Mouse (Mus musculus): ENCODE measurements around the gene Pdzd2. TPM values are rescaled to one million over a fixed set of nuclear protein-coding genes. Genes with fewer than 3 reads are reported as not detected.

Gene Pdzd2
- polyA plus RNA-seq, 1 experiment from 2014 or later: 3.6 TPM

DNA sequence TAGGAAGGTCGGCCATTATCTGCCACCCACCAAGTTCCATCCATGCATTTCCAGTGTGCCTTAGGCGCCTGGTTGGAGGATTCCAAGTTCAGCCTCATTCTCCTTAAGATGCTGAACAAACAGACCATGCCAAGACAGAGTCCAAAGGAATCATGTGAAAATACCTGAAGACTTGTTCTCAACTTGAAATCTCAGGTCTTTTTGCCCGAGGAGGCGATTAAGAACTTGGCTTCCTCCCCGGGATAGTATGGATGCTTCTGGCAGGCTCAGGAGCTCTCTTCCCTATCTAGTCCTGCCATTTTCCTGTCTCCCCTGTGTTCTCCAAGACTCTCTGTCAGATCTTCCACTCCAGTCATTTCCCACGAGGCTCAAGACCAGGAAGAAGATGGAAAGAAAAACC, 131.6 kb downstream of the Pdzd2 start:
- no peak for DNase-seq (ENCODE audit: low spot score)

DNA sequence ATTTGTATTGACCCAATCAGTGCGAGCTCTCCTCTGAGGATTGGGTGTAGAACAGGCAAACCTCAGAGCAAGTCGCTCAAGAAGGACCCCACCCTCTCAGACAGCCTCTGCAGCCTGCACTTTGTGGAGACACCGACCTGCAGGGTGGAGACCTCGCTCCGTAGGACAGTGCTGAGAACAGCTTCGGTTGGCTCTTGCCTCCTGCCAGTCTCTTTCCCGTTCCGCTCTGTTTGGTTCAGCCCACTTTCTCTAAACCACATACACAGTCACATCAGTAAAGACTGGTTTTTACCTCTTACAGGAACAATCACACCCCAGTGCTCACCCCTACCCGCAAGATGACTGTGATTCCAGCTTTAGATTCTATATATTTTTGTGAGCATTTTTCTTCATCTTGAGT, 133.4 kb downstream of the Pdzd2 start:
- Histone ChIP-seq H3K4me1 (no peaks in the 10 kb centered on the region), H3K9me3 (no peaks in the 10 kb centered on the region), H3K36me3 (replicated peaks) (no peaks in the 10 kb centered on the region), H3K4me3 (no peak overlapping the region), H3K27ac (replicated peaks) (no peak overlapping the region), H3K27me3 (replicated peaks; ENCODE audit: low read depth, poor library complexity, severe bottlenecking) (no peaks in the 10 kb centered on the region)
- 72% methylated on average over 9 of the region's 9 CpGs for WGBS
- DNase-seq (ENCODE audit: low spot score): no peak

More for the DNA sequence above, 131.6 kb downstream of the Pdzd2 start:
- WGBS: 88% methylated on average over 6 of the region's 6 CpGs
- H3K9me3 ChIP-seq: no peaks in the 10 kb centered on the region
- no peaks in the 10 kb centered on the region for H3K36me3 ChIP-seq (replicated peaks)
- no peak overlapping the region for H3K27ac ChIP-seq (replicated peaks)
- no peaks in the 10 kb centered on the region for H3K27me3 ChIP-seq (replicated peaks; ENCODE audit: low read depth, poor library complexity, severe bottlenecking)
- no peak overlapping the region for H3K4me3 ChIP-seq
- H3K4me1 ChIP-seq: no peaks in the 10 kb centered on the region

DNA sequence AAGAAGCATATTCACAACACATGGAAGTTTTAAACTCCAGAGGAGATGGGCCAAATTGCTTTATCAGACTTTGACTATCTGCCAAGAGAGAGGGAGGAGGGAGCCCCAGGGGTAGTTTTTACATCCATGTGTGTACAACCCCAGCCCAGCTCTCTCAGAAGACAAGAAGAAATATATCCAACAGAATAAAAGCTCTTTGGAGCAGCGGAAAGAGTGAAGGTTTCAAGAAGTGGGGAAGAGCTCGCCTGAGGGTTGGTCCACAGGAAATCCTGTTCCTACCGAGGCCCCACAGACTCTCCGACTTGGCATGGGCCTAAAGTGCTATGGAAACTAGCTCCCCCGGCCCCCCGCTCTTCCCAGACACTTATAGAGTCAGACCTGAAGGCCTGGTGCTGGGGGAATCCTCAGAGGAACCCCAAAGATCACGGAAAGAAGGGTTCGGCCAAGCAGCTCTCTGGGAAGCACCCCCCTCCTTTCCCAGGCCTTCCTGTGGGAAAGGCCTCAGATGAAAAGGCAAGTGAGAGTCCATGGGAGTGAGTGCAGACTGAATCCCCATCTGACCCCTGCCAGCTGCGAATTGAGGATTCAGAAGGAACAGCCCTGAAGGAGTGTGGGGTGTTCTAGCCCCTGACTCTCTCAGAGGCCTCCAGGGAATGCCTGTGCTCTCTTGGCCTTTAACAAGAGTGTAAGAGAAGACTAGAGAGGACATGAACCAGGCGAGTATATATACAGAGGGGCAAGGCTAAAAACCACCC, 134.3 kb downstream of the Pdzd2 start:
- Histone ChIP-seq H3K4me1 (no peaks in the 10 kb centered on the region), H3K4me3 (no peak overlapping the region), H3K36me3 (replicated peaks) (no peaks in the 10 kb centered on the region), H3K27me3 (replicated peaks; ENCODE audit: low read depth, poor library complexity, severe bottlenecking) (no peaks in the 10 kb centered on the region), H3K27ac (replicated peaks) (no peak overlapping the region), H3K9me3 (no peaks in the 10 kb centered on the region)
- DNase-seq (ENCODE audit: low spot score): no peak
- 78% methylated on average over 10 of the region's 10 CpGs for WGBS

DNA sequence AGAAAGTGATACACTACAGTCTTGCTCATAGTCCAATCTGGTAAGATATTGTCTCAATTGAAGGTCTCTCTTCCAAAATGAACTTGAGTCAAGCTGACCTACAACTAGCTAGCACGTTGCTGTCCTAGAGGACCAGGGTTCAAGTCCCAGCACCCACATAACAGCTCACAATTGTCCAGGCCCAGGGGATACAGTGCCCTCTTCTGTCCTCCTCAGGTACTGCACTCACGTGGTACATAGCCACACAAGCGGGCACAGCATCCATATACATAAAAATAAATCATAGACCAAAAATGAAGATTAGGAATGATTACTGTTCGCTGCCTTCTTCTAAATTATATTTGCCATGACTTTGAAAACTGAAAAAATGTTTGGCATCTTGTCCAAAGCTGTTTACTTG, 136.1 kb downstream of the Pdzd2 start:
- H3K36me3 ChIP-seq (replicated peaks): no peaks in the 10 kb centered on the region
- H3K4me3 ChIP-seq: no peak overlapping the region
- WGBS: 90% methylated on average over 4 of the region's 4 CpGs
- no peaks in the 10 kb centered on the region for H3K4me1 ChIP-seq
- H3K27ac ChIP-seq (replicated peaks): no peak overlapping the region
- no peak for DNase-seq (ENCODE audit: low spot score)
- H3K9me3 ChIP-seq: no peaks in the 10 kb centered on the region
- no peaks in the 10 kb centered on the region for H3K27me3 ChIP-seq (replicated peaks; ENCODE audit: low read depth, poor library complexity, severe bottlenecking)

DNA sequence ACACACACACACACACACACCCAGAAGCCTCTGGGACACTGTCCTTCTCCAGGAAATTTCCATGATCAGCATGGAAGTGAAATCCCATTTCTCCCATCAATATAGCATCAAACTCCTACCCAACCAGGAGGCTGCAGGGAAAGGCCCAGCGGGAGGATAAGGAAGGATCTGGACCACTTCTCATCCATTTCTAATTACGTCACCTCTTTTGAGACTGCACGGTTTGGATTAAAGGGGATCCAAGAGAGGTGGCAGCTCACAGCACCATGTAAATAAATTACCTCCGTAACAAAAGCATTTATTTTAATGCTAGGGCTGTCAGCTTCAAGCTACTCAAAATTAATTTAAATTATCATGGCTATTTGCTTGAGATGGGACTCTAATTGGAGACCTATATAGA, 146.6 kb downstream of the Pdzd2 start:
- no peaks in the 10 kb centered on the region for H3K27me3 ChIP-seq (replicated peaks; ENCODE audit: low read depth, poor library complexity, severe bottlenecking)
- H3K4me1 ChIP-seq: no peaks in the 10 kb centered on the region
- no peak overlapping the region for H3K4me3 ChIP-seq
- WGBS: 72% methylated on average over 4 of the region's 4 CpGs
- DNase-seq (ENCODE audit: low spot score): no peak
- no peaks in the 10 kb centered on the region for H3K36me3 ChIP-seq (replicated peaks)
- H3K9me3 ChIP-seq: no peaks in the 10 kb centered on the region
- no peak overlapping the region for H3K27ac ChIP-seq (replicated peaks)

DNA sequence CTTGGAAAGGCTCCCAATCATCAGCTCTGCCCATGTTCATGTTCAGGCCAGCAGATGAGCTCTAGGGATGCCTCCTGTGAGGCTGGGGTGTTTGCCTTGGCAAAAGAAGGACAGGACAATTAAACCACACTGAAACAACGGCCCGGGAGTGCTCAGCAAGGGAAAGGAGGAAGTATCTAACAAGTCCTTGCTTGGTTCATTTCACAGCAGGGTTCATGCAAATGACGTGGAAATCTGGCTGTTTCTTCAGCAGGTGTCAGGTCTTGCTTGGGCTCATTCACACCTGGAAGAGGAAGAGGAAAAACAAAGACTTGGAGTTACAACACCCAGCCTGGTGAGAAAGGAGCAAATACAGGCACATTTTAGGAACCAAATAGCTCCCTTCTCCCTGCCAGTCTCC, 147.1 kb downstream of the Pdzd2 start:
- no peak overlapping the region for H3K27ac ChIP-seq (replicated peaks)
- H3K4me3 ChIP-seq: no peak overlapping the region
- 38% methylated on average over 3 of the region's 3 CpGs for WGBS
- H3K36me3 ChIP-seq (replicated peaks): no peaks in the 10 kb centered on the region
- no peaks in the 10 kb centered on the region for H3K4me1 ChIP-seq
- no peaks in the 10 kb centered on the region for H3K9me3 ChIP-seq
- H3K27me3 ChIP-seq (replicated peaks; ENCODE audit: low read depth, poor library complexity, severe bottlenecking): no peaks in the 10 kb centered on the region
- DNase-seq (ENCODE audit: low spot score): no peak

DNA sequence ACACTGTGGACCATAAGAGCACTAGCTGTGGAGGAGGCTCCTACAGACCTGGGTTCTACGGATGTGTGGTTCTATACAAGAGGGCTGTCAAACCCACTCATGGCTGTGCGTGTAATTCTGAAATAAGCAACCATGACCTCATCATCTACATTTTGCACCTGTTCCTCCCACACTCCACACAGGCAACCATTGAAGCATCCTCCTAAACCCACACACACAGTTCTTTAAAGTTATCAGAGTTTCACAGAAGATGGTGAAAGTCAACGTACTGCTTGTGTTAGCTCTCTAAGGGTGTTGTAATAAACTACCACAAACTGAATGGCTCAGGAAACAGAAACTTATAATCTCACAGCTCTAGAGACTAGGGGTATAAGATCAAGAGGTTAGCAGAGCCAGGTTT, 151.1 kb downstream of the Pdzd2 start:
- no peaks in the 10 kb centered on the region for H3K36me3 ChIP-seq (replicated peaks)
- no peak overlapping the region for H3K27ac ChIP-seq (replicated peaks)
- no peaks in the 10 kb centered on the region for H3K4me1 ChIP-seq
- WGBS: 95% methylated on average over 3 of the region's 3 CpGs
- DNase-seq (ENCODE audit: low spot score): no peak
- H3K4me3 ChIP-seq: no peak overlapping the region
- H3K9me3 ChIP-seq: no peaks in the 10 kb centered on the region
- H3K27me3 ChIP-seq (replicated peaks; ENCODE audit: low read depth, poor library complexity, severe bottlenecking): no peaks in the 10 kb centered on the region

DNA sequence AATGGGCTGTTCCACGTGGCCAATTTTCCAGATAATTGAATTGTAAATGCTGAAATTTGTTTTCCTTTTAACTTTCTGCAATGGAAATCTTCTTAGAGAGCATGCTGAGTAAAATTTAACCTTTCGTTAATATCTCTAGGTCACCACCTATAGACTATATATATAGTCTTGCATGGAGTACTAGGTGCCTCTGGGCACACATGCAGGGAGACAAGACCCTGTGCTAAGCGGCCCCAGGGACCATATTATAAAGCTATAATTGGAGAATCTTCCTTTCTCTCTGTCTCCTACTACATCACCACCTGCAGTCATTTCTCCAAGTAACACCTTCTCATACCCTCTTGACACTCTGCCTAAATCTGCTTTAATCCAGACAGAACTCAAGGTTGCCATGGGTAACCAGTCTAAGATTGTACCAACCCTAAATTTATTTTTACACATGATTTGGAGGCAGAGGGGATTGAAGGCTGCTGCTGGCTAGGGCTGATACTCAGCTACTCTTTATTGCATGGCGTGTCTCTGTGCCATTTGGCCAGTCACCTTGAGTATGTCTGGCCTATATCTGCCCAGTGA, 152.8 kb downstream of the Pdzd2 start:
- Histone ChIP-seq H3K27ac (replicated peaks) (no peak overlapping the region), H3K36me3 (replicated peaks) (no peaks in the 10 kb centered on the region), H3K4me3 (no peak overlapping the region), H3K27me3 (replicated peaks; ENCODE audit: low read depth, poor library complexity, severe bottlenecking) (no peaks in the 10 kb centered on the region), H3K9me3 (no peaks in the 10 kb centered on the region), H3K4me1 (no peaks in the 10 kb centered on the region)
- DNase-seq (ENCODE audit: low spot score): no peak
- 80% methylated on average over 4 of the region's 4 CpGs for WGBS

DNA sequence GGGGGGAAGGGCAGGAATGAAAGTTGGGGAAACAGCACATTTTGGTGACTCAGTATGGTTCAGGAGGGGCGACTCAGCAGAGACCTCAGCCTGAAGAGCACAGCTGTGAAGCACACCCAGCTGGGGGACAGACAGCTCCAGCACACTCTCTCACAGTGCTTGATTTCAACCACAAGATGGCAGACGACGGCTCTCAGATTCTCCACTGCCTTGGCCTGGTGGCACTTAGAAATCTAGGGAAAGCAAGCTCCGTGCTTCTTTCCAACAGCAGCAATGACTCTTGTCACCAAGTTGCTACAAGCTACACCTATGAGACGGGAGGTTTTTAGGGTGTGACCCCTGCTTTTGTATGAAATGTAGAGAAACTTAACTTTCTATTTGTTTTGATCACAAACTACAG, 153.6 kb downstream of the Pdzd2 start:
- Histone ChIP-seq H3K4me1 (no peaks in the 10 kb centered on the region), H3K27me3 (replicated peaks; ENCODE audit: low read depth, poor library complexity, severe bottlenecking) (no peaks in the 10 kb centered on the region), H3K4me3 (no peak overlapping the region), H3K27ac (replicated peaks) (no peak overlapping the region), H3K9me3 (no peaks in the 10 kb centered on the region), H3K36me3 (replicated peaks) (no peaks in the 10 kb centered on the region)
- peak; percentile 79 for DNase-seq (ENCODE audit: low spot score)
- WGBS: 7% methylated on average over 5 of the region's 5 CpGs

DNA sequence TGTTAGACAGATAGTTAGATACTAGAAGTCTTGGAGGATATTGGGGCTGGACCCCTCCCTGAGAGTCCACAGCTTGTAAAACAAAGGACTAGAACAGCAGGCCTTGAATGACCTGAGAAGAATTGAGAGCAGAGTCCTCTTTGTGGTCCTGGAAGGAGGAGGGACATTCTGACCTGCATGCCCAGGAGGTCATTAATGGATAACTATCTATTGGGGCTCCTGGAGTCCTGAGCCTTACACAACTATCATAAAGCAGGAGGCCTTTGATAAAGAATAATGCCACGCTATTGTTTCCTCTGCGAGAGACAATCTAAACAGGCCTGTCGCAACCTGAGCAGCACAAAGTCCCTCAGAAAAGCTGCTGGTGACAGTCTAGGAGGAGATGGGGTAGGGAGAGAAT, 156.7 kb downstream of the Pdzd2 start:
- DNase-seq (ENCODE audit: low spot score): no peak
- no peaks in the 10 kb centered on the region for H3K27me3 ChIP-seq (replicated peaks; ENCODE audit: low read depth, poor library complexity, severe bottlenecking)
- H3K27ac ChIP-seq (replicated peaks): no peak overlapping the region
- 81% methylated on average over 3 of the region's 3 CpGs for WGBS
- H3K36me3 ChIP-seq (replicated peaks): no peaks in the 10 kb centered on the region
- H3K4me3 ChIP-seq: no peak overlapping the region
- H3K9me3 ChIP-seq: no peaks in the 10 kb centered on the region
- no peaks in the 10 kb centered on the region for H3K4me1 ChIP-seq

DNA sequence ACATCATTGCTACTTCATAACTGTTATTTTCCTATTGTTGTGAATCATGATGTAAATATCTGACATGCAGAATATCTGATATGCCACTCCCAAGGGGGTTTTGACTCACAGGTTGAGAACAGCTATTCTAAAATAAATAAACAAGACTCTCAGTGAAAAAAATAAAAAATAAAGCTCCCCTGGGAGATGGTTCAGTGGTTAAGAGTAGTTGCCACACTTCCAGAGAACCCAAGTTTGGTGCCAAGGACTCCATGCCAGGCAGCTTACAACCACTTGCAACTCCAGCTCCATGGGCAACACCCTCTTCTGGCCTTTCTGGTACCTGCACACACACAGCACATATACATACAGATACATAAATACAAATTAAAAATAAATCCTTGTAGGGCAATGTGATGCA, 157.3 kb downstream of the Pdzd2 start:
- no peaks in the 10 kb centered on the region for H3K27me3 ChIP-seq (replicated peaks; ENCODE audit: low read depth, poor library complexity, severe bottlenecking)
- H3K27ac ChIP-seq (replicated peaks): no peak overlapping the region
- DNase-seq (ENCODE audit: low spot score): no peak
- no peak overlapping the region for H3K4me3 ChIP-seq
- H3K36me3 ChIP-seq (replicated peaks): no peaks in the 10 kb centered on the region
- H3K4me1 ChIP-seq: peaks cover 2% of the 10 kb centered on the region
- no peaks in the 10 kb centered on the region for H3K9me3 ChIP-seq

DNA sequence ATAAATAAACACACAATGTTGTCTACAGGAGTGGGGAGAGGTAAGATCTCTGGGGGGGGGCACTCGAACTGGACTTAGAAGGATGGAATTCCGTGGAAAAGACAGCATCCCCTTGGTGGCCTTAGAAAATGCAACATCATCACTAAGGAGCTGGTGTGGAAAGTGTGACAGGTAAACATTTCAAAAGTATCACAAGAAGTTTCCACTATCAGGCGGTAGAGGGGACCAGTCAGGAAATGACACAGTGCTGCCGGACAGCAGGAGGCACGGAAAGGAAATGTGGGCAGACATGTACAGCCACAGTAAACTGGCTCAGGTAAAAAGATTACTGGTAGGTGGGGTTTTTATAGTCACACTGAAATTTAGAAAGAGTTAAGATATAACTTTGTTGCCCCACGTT, 160.5 kb downstream of the Pdzd2 start:
- WGBS: 85% methylated on average over 6 of the region's 6 CpGs
- Histone ChIP-seq H3K27ac (replicated peaks) (no peak overlapping the region), H3K9me3 (no peaks in the 10 kb centered on the region), H3K27me3 (replicated peaks; ENCODE audit: low read depth, poor library complexity, severe bottlenecking) (no peaks in the 10 kb centered on the region), H3K4me3 (no peak overlapping the region), H3K4me1 (peaks cover 9% of the 10 kb centered on the region), H3K36me3 (replicated peaks) (no peaks in the 10 kb centered on the region)
- no peak for DNase-seq (ENCODE audit: low spot score)

DNA sequence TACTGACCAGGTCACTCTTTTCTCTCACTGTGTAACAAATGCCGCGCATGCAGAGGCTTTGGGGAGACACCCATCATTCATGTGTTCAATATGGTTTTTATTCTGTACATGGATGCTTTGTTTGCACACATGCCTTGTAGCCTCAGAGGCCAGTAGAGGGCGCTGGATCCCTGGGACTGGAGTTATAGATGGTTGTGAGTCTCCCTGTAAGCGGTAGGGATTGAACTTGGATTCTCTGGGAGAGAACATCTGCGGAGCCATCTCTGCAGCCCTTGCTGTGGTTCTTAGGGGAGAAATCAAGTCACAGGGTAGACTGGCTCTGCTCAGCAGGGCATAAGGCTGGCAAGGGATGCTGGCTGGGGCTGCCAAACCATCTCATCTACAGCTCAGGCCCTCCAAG, 161.4 kb downstream of the Pdzd2 start:
- WGBS: 50% methylated on average over 5 of the region's 5 CpGs
- no peaks in the 10 kb centered on the region for H3K36me3 ChIP-seq (replicated peaks)
- DNase-seq (ENCODE audit: low spot score): peak; percentile 77
- no peaks in the 10 kb centered on the region for H3K9me3 ChIP-seq
- no peak overlapping the region for H3K27ac ChIP-seq (replicated peaks)
- H3K4me1 ChIP-seq: peaks cover 9% of the 10 kb centered on the region
- no peaks in the 10 kb centered on the region for H3K27me3 ChIP-seq (replicated peaks; ENCODE audit: low read depth, poor library complexity, severe bottlenecking)
- H3K4me3 ChIP-seq: no peak overlapping the region

Data from embryonic facial prominence, embryonic 10.5 days (tissue).